Mouse (Mus musculus): ENCODE data around the gene Dnaic2.

Gene Dnaic2

DNA sequence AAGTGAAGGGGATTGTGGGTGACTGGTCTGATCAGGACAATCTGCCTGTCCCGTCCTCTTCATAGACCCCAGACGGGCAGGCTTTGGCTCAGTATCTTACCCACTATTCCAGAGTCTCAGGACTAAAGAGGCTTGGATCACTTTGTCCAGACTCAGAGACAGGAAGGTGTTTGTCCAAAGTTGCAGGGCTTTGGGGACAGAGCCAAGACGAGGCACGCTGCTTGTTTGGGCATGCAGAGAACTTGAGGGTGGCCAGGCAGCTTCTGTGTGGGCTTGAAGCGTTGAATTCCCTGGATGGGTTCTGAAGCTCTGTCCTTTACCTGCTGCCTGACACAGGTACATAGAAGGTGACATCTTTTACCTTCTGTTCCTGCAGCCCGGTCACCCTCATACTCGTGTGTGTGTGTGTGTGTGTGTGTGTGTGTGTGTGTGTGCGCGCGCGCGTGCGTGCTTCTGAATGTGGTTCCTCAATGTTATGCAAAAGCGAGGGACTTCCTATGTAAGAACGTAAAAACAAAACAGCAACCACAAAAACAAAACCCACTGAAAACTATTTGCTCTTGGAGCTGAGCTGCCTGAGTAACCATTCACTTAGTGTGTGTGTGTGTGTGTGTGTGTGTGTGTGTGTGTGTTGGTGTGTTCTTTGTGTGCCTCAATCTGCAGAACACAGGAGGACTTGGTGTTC lies 24.8 kb upstream of the Dnaic2 start:
- ATAC-seq (ENCODE audit: low TSS enrichment) = no peak

DNA sequence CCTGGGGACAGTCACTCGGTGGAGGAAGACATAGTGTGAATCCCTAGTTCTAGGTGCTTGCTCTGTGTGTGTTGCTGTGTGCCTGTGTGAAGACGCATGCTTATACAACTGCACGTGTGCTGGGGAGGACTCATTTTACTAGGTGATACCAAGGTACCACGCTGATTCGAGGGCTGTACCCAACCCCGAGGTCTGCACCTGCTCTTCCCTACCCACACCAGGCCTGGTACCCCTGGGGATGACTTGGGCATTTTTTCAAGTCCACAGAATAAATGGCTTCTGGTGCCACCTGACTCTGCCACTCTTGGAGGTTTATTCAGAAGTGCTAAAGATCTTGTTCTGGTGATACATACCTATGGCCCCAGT lies 24.2 kb upstream of the Dnaic2 start:
- ATAC-seq (ENCODE audit: low TSS enrichment) = no peak

DNA sequence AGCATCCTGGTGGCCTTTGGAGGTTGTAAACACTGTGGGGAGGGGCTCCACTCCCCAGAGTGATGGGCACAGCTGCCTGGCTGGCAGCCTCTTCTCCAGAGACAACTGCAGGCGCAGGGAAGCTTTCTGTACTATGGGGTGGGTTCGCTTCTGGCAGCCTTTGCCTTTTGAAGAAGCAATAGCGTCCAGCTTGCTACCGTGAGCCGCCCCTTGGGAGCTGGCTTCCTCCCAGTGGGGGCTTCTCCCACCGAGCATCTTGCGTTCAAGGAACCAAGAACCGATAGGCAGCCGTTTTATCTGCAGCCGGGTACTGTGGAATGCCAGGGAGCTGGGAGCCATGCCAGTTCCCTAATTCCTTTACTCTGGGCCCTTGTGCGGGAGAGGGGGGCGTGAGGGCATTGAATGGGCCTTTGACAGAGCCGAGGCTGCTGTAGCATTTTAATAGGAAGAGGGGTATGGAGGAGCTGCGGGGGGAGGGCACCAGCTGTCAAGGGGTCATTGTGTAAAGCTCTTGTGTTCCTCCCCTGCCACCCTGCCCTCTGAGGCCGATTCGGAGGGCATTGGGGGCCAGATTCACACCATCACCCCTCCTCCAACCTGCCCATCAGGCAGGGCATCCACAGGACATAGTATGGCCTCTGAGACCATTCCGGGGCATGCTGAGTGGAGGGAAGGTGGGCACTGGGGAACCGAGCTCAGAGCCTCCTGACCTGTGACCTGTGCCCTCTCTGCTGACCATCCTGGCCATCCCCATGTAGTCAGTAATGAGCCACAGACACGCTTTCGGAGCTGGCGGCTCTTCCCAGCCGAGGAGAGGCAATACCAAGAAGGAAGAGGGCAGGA lies 22.9 kb upstream of the Dnaic2 start:
- peak; percentile 62 for ATAC-seq (ENCODE audit: low TSS enrichment)

DNA sequence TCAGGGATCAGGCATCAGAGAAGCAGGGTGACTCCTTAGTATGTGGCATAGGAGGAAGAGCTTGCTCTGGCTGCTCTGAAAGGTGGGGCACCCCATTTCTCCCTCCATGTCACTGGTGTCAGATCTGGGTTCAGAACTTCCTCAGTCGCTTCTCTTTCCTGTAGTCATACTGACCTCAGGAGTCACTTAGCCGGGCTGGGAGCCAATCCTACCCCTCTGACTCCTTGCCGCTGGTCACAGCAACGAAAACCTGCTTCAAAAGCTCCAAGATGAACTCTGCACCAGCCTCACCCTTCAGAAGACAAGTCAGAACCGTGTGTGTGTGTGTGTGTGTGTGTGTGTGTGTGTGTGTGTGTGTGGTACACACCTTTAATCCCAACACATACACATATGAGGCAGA lies 20.9 kb upstream of the Dnaic2 start:
- no peak for ATAC-seq (ENCODE audit: low TSS enrichment)

DNA sequence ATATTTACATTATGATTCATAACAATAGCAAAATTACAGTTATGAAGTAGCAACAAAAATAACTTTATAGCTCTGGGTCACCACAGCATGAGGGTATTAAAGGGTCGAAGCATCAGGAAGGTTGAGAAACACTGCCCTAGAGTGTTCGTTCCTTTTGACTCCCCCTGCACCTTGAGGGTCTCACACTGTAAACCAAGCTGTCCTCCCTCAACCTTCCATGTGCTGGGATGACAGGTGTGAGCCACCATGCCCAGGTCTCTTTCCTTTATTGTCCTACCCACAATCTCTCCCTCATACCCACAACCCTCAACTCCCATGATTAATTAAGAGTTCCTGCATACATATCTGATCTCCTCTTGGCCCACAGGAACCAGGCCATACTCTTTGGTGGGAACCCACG lies 15.8 kb upstream of the Dnaic2 start:
- ATAC-seq (ENCODE audit: low TSS enrichment) = no peak

DNA sequence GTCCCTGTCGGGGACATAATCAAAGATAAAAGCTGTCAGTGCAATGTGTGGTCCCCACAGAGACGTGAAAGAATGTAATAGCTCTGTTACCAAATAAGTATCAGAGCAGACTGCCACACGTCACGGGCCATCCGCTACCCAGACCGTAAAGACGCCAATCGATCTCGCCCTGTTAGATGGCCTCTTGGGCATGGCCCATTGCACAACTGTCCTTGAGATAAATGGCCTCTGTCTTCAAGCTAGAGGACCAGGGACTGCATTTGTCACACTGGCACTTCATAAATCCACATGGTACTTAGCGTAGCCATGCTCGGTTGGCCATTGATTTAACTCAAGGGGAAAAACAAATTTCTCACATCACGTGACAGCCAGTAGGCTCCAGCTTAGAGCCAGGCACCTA lies 15.3 kb upstream of the Dnaic2 start:
- ATAC-seq (ENCODE audit: low TSS enrichment) = no peak

DNA sequence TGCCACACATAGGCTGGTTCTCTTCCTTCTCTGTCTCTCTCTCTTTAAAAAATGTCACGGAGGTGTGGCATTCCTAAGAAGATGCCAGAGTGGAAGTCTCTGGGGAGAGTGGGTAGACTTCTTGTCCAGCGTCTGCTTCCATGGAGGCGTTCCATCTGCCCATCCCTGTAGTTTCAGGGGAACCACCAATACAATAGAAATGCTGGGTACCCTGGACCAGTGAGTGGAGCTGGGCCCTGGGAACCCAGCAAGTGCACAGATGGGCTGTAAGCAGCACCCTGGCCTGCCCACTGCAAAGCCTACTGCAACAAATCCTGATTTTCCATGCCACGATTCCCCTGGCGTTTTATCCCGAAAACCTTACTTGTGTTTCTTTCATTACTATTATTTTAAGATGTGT lies 12.7 kb upstream of the Dnaic2 start:
- peak; percentile 96 for ATAC-seq (ENCODE audit: low TSS enrichment)

DNA sequence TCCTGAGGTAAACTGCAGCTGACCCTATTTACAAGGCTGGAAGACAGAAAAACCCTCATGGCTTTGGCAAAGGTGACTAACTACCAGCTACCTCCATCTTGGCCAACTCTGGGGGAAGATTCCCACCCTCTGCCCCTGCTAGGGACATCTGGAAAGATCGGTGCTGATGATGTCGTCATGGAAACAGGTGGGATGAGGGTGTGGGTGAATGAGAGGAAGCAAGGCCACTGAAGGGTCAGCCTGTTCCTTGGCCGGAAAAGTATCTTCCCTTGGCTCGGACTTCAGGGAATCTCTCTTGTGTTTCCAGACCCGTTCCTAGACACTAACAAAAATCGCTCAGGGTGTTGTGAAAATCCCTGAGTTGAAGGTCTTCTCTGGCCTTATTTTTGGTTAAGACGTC lies 11.7 kb upstream of the Dnaic2 start:
- no peak for ATAC-seq (ENCODE audit: low TSS enrichment)

DNA sequence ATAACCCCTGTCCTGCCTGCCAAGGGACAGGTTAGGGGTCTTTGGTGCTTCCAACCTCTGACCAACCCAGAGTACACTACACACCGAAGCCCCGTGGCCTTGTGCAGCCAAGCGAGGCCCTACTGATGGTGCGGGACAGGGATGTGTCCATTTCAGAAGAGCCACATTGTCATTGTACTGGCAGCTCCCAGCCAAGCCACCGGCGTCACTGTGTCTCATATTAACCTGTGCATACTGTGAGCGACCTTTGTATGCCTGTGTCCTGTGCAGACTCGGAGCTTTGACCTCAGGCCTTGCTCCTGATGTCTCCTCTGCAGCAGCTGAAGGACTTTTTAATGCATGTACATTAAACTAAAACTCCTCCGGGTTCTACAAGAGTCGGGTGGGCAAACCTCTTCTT lies 6.7 kb upstream of the Dnaic2 start:
- ATAC-seq (ENCODE audit: low TSS enrichment) = no peak

DNA sequence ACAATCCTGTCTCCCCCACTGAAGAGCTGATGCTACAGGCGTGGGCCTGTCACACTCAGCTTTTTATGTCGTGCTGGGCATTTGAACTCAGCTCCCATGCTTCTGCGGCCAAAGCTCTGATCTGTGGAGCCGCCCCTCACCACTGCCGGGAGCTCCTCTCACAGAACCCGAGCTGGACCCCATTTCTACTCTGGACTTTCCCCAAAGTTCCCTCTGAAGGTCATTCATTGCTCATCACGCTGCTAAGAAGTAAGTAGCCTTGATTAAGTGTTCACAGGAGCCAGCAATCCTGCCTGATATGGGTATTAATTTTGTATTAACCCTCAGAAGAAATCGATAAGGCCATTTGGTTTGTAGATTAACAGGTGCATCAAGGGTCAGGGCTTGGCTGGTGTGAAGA lies 4.8 kb upstream of the Dnaic2 start:
- no peak for ATAC-seq (ENCODE audit: low TSS enrichment)

DNA sequence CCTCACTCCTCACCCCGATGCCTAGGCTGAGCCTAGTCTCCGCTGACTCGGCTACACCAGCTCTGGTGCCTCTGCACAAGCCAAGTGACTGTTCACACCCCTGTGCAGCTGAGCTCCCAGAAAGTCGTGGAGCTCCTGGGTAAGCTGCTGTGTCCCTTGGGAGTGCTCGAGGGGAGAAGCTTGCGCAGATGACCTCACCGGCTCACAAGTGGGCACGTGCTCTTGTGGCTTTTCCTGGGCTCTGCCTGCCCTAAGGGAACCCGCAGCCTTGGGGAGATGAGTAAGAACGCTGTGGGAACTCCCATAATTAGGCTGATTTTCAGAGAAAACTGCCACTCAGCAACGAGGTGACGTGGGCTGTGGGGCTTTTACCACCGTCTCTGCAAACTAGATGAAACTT lies 4.2 kb upstream of the Dnaic2 start:
- no peak for ATAC-seq (ENCODE audit: low TSS enrichment)

DNA sequence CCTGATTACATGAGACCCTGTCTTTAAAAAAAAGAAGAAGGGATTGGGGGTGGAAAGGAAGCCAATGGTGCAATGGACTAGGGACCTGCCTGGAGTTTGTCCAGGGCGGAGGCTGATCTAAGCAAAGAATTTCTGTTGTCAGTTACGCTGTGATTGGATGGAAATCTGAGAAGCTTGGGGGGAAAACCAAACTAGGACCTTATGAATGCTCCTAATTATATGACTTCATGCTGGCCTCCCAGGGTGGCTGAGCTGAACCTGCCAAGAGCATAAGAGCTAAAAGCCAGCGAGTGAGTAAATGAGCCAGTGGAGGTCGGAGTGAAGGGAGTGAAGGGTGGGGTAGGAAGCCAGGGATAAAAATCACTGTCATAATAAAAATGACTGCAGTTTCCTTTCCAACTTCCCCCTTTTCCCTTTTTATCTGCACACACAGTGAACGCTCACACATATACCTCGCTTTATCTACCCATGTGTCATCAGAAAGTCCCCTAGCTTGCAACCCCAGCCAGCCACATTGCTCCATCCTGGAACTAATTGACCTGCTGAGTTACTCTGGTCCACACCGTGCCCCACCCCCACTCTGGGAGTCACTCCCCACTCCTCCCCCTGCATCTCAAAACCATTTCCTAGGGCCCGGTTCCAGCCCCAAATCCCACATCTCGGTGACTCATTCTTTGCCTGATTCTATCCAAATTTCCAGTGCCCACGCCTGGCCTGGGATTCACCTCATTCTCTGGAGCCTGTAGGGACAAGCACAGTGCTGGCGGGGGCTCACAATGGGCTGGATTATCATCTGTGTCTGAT lies 2.2 kb upstream of the Dnaic2 start:
- ATAC-seq (ENCODE audit: low TSS enrichment) = peak; percentile 66

DNA sequence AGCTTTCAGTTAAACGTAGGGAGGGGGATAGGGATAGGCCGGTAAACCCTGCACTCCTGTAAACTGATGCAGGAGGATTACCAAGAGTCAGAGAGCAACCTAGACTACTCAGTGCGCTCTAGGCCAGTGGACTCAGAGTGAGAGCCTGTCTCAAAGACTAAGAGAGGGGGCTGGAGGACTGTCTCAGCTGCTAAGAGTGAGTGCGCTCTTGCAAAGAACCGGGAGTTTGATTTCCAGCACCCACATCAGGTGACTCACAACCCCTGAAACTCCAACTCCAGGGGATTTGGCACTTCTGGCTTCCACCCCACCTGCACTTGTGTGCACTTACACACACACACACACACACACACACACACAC lies 598 bp downstream of the Dnaic2 start:
- ATAC-seq (ENCODE audit: low TSS enrichment) = no peak

DNA sequence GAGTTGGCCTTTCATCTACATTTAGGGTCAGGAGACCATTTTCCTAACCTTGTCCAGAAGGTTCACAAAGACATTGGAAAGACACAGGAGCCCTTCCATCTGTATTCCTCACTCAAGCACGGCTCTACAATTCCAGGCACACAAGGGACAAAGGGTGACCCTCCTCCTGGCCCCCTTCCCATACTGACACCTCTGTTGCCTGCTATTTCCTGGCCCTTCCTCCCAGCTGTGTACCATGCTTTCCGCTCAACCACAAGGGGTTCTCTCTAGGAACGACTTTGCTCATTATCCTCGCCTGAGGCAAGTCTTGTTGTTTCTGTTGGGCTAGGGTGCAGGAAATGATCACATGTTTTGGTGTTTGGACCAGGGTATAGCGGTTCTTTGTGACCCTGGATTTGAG lies 1.1 kb downstream of the Dnaic2 start:
- no peak for ATAC-seq (ENCODE audit: low TSS enrichment)

DNA sequence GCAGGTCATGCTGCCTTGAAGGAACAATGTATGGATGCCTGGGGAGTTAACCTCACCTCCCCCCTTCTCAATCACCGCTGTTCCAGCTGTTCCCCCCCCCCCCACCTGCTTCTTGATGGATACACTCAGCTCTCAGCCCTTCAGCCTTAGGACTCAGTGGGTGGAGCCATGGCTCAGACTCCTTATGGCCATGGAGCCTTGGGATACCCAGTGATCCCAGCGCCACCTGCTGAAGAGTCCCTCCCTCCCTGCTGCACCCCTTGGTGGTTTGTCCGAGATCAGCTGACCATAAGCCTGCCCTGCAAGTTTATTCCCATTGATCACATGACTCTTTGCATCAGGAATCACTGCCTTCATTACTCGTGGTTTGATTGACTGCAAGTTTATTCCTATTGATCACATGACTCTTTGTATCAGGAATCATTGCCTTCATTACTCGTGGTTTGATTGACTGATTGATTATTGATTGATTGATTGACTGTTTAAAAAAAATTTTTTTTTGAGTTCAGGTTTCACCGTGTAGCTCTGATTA lies 2.7 kb downstream of the Dnaic2 start:
- ATAC-seq (ENCODE audit: low TSS enrichment) = no peak

DNA sequence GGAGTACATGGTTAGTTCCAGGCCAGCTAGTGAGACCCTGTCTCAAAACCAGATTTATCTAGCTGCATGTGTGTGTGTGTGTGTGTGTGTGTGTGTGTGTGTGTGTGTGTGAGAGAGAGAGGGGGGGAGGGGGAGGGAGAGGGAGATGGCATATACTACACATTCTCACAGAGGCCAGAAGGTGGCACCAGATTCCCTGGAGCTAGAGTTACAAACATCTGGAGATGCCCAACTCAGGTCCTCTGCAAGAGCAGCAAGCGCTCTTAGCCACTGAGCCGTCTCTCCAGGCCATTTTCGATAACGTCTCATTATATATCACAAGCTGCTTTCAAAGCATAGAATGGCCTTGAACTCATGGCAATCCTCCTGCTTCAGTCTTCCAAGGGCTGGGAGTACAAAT lies 4.5 kb downstream of the Dnaic2 start:
- no peak for ATAC-seq (ENCODE audit: low TSS enrichment)

DNA sequence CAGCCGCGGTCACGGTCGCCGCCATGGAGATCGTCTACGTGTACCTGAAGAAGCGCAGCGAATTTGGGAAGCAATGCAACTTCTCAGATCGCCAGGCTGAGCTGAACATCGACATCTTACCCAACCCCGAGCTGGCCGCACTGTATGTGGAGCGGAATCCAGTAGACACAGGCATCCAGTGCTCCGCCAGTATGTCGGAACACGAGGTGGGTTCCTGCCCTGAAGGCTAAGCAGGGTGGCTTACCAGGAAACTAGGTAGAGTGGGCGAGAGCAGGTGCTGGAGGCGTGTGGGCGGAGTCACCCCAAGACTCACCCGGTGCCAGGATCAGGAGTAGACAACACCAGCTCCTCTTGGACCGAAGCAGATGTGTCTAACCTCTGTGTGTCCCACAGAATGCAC lies 5.7 kb downstream of the Dnaic2 start:
- ATAC-seq (ENCODE audit: low TSS enrichment) = no peak

DNA sequence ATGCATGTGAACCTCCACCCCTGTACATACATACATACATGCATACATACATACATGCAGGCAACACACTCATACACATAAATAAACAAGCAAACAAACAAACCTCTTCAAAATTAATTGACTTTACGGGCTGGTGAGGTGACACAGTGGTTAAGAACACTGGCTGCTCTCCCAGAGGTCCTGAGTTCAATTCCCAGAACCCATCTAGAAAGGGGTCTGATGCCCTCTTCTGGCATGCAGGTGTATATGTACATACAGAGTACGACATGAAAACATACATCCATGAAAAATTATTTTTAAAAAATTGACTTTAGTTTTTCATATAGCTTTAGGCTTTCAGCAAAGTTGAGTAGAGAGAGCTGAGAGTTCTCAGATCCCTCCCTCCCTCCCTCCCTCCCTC lies 8.9 kb downstream of the Dnaic2 start:
- ATAC-seq (ENCODE audit: low TSS enrichment) = no peak

DNA sequence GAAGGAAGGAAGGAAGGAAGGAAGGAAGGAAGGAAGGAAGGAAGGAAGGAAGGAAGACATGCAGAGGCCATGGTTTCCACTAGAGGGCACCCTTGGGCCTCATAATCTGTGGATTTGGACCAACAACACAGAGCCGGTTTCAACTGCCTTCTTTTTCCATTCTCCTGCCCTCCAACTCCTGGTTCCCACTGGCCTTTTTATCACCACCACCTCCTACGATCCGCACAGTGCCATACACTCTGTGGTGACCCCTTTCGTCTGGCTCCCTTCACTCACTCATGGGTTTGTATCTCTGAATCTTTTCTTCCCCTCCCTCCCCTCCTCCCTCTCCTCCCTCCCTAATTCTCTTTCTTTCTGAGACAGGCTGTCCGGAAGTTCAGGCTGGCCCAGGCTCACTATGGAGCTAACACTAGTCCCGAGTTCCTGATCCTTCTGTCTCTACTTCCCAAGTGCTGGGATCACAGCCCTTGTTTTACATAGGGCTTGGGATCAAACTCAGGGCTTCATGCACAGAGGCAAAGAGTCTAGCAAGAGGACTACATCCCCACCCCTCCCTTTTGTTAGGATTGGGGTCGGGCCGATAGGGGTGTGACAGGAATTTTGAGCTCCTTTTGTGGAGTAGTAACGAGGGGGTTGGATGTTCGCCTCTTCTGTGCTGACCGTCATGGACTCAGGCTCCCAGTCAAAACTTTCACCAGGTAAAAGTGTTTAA lies 9.9 kb downstream of the Dnaic2 start:
- ATAC-seq (ENCODE audit: low TSS enrichment) = peak; percentile 82

DNA sequence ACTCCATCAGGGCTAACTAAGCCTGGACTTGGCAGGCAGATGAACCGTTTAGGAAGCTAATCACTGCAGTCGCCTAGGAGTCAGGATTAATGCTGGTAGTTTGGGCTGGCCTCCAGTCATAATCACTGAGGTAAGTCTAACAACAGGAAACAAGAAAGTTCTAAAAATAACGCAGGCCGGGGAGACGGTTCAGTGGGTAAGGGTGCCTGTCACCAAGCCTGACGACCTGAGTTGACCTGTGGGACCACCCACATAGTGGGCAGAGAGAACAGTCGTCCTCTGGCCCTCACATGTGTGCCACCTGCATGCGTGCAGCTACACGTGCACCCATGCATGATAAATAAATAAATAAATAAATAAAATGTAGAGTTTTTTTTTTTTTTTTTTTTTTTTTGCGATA lies 13.4 kb downstream of the Dnaic2 start:
- ATAC-seq (ENCODE audit: low TSS enrichment) = no peak

DNA sequence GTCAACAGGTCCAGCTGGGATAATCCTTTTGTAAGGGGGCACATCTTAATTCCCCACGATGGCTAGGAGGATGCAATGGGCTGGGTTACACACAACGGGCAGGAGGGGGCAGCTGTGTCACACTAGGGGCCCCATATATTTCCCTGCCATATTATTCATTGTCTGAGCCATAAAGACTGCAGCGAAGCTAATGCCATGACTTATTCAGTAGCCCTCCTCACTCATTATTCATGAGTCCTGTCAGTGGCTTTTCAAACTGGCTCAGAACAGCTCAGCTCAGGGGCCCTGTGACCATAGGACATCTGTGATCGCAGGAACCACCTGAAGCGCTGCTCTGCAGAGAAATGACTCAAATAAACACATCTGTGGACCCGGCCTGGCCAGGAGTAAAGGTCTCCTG lies 14.2 kb downstream of the Dnaic2 start:
- ATAC-seq (ENCODE audit: low TSS enrichment) = no peak

DNA sequence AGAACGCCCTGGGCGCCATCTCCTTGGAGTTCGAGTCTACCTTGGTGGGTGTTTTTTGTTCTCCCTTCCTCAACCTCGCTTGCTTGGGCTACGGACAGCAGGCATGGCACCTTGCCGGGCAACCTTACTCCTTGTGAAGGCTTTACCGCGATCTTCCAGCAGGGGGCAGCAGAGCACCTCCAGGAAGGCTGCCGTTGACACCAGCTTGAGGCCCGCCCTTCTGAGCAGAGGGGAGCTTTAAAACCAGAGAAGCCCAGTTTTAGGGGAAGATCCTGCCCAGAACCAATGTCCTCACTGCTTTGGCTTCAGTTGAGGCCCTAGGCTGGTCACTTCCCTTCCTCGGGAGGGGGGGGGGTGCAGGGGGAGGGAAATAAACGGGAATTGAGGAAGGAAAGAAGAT lies 17.9 kb downstream of the Dnaic2 start:
- ATAC-seq (ENCODE audit: low TSS enrichment) = peak; percentile 87

Data from frontal cortex, adult (tissue).